Mouse (Mus musculus): ENCODE measurements around the gene Mrps7.
"Not testable (repeated sequence)": the region's sequence is repeated elsewhere in the genome, so short reads cannot be mapped to it uniquely, and the experiment has no call there.

The Mrps7 gene

DNA sequence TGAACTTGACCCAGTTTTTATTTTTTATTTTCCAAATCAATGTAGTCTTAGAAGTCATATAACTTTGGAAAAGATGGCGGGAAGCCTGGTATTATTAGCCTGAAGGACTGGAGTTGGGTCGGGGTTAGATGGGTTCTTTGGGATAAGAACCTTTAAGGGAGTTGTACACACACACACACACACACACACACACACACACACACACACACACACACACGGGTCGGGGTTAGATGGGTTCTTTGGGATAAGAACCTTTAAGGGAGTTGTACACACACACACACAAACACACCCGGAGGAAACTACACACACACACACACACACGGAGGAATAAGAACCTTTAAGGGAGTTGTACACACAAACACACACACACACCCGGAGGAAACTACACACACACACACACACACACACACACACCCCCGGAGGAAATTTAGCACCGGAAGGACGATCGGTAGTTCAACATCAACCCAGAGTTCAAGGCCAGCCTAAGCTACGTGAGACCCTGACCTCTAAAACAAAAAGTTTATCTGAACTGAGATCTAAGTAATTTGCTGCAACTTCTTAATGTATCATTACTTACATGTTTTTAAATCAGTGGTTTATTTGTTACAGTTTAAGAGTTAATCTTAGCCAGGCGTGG, 24.9 kb downstream of the Mrps7 start:
- DNase-seq (ENCODE audit: low spot score in 2 of 2): no peak

DNA sequence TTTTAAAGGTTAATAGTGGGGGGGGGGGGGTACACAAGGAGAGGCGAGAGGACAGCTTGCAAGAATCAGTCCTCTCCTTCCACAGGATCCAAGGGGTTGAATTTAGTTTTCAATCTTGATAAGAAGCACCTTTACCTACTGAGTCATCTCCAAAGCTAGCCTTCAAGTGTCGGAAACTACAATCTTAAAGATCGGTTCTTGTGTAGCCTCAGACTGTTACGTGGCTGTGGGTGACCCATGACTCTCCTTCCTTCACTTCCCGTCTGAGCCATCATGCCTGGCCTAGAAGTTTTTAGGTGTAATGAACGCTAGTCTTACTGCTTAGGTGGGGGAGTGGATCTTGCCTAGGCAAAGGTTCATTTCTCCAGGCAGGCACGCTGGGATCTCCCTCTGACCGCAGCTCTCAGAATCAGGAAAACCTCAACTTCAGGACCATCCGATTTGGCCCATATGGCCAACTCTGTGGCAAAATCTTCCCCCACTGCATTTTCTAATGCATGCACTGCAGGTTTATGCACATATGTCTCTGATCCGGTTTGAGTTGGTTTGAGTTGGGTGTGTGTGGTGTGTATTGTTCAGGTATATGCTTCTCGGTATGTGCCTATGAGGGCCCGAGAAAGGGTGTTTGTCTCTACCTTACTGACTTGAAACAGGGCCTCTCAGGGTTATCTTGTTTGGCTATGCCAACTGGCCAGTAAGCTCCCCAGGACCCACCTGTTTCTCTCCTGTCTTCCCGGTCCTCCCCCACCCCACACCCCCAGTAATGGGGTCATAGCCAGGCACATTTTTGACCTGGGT, 26.2 kb downstream of the Mrps7 start:
- no peak for DNase-seq (ENCODE audit: low spot score in 2 of 2)

DNA sequence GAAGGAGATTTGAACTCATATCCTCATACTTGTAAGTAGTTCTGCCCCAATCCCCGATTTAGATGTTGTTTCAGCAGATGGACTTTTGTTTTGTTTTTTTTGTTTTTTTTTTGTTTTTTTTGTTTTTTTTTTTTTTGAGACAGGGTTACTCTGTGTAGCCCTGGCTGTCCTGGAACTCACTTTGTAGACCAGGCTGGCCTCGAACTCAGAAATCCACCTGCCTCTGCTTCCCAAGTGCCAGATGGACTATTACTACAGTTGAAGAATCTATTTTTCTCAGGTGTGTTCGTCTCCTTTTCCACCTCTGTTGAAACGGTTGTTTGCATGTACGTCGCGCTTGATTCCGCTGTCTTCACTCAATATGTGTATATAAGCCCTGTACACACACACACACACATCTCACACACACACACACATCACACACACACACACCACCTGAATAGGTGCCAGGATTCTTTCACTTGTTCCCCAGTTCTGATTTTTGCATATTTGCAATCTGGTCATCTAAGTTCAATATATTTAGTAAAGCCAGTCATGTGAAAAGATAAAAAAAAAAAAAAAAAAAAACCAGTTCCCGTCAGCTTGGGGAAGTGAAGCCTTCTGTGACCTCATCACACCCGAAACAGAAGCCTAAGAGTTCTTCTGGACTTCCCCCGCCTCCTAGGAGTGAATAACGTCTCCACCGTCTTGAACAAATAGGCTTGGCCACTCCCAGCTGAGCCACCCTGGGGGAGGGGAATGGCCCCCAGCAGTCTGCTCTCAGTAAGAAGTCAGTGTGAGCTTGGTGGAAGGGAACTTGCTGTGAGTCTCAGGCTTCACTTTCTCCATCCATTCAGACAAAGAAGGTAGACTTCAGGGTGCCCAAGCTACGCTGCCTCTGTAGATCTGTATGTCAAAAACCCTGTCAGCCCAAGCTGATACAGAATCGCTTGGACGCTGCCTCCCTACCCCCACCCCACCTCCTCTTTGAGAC, 27.1 kb downstream of the Mrps7 start:
- DNase-seq (ENCODE audit: low spot score in 2 of 2): peak; percentile 95

DNA sequence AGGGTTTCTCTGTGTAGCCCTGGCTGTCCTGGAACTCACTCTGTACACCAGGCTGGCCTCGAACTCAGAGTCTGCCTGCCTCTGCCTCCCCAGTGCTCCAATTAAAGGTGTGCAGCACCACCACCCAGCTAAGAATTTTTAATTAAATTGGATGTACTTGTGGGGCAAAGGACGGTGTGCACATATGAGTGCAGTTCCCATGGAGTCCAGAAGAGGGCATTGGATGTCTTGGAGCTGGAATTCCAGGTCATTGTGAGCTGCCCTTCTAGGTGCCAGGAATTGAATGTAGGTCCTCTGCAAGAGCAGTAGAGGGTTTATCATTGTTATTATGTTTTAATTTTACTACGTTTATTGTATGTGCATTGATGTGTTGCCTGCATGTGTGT, 27.8 kb downstream of the Mrps7 start:
- peak in 1 of 2 experiments; percentile 53 for DNase-seq (ENCODE audit: low spot score in 2 of 2)

DNA sequence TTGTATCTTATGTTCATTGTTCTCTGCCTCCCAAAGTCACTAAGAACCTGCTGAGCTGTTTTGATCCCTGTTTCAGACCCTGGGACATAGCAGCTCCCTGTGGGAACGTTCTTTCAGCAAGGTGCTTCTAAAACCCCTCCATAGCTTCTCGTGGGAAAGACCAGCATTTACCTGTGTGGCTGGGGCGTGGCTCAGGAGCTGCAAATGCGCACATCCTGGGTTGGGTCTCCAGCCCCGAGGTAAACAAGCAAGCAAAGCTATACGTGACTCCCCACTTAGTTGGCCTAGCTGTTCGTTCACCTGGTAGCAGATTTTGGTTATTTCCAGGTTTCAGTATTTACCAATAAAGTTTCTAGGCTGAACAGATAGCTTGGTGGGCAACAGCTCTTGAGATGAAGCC, 28.5 kb downstream of the Mrps7 start:
- no peak for DNase-seq (ENCODE audit: low spot score in 2 of 2)

DNA sequence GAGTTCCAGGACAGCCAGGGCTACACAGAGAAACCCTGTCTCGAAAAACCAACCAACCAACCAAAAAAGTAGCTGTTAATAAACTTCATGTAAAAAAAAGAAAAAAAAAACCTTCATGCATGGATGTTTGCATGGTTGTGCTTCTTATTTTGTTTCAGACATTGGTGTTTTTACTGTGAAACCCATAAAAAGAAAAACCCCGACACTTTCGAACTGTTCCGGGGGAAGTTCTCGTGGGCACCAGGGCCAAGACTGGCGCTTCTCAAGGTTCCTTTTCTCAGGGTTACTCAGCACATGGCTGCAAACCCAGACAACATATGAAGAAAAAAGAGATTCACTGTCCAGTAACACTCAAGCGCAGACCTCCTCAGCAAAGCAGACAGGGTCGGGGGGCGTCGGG, 29.1 kb downstream of the Mrps7 start:
- DNase-seq (ENCODE audit: low spot score in 2 of 2): peak; percentile 76 to 79

DNA sequence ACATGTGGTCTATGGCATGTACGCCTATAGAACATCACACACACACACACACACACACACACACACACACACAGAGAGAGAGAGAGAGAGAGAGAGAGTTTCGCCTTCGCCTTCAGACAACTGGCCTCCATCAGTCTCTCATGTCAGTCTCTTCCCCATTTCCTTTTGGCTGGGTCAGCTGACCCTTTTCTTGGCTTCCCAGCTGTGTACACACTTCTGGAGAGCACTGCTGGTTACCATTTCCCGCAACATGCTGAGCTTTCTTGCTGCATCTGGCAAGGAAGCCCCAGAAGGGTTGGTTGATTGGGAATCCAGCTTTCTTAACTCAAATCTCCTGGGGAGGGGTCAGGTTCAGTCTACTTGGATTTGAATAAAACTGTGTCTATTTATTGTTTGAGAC, 30.4 kb downstream of the Mrps7 start:
- DNase-seq (ENCODE audit: low spot score in 2 of 2): no peak

DNA sequence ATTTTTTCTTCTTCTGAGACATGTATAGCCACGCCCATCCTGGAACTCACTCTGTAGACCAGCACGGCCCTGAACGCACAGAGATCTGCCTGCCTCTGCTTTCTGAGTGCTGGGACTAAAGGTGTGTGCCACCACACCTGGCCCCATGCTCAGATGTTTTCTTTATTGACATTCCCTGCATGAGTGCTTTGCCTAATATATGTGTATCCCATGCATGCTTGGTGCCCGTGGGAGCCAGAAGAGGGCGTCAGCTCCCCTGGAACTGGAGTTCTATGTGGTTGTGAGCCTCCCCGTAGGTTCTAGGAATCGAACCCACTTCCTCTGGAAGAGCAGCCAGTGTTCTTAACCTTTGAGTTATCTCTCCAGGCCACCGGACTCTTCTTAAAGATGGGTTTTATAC, 31.3 kb downstream of the Mrps7 start:
- no peak for DNase-seq (ENCODE audit: low spot score in 2 of 2)

DNA sequence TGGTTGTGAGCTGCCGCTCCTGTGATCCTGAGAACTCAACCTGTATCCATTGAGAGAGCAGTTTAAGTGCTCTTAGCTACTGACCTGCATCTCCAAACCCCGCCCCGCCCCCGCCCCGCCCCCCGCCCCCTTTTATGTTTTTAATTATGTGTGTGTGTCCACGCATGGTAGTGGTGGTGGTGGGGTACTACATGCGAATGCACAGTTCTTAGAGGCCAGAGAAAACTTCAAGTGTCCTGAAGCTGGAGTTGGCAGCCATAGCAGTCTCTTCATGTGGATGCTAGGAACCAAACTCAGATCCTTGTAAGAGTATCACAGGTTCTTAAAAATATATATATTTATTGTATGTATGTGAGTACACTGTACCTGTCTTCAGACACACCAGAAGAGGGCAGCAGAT, 31.8 kb downstream of the Mrps7 start:
- DNase-seq (ENCODE audit: low spot score in 2 of 2): no peak

DNA sequence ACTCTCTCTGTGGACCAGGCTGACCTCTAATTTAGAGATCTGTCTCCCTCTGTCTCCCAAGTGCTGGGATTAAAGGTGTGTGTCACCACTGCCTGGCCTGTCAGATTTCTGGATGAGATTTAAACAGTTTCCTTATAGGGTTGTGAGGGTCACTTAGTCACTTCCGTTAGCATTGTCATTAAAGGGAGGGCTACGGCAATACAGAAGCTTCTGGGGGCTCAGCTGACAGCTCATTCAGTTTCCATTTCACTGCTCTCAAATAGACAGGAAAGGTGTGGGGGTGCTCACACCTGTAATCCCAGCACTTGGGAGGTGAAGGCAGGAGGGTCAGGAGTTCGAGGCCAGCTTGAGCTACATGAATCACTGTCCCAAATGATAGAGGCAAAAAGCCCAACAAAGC, 33.2 kb downstream of the Mrps7 start:
- no peak for DNase-seq (ENCODE audit: low spot score in 2 of 2)

DNA sequence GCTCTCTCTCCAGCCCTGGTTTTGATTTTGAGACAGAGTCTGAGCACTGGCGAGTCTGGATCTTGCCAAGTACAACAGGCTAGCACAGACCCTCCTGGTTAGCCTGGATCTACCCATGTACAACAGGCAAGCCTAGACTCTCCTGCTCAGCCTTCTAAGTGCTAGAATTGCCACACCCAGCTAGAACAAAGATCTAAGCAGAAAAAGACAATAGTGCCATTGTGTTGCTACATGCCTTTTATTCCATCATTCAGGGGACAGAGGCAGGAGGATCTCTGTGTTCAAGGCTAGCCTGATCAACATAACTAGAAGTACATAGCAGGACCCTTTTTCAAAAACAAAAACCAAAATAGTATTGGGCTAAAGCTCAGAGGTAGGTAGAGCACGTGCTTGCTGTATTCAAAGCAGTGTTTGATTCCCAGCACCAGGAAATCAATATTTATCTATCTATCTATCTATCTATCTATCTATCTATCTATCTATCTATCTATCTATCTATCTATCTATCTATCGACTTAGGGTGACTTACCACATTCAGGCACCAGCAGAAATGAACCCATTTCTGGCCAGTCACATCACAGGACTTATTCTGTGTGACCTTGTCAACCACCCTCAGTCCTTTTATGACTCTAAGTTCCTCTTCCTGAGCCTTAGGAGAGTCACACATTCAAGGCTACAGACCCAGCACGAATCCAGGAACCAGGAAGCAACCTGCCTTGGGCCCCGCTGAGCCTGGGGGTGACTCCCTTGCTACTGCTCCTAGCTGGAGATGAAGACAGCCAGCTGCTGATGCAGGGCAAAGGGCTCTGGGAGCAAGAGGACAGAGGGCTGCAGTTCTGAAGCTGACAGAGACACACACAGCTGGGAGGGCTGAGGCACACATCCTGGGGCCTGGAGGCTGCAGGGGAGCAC, 35.0 kb downstream of the Mrps7 start:
- peak in 1 of 2 experiments; percentile 34 for DNase-seq (ENCODE audit: low spot score in 2 of 2)

DNA sequence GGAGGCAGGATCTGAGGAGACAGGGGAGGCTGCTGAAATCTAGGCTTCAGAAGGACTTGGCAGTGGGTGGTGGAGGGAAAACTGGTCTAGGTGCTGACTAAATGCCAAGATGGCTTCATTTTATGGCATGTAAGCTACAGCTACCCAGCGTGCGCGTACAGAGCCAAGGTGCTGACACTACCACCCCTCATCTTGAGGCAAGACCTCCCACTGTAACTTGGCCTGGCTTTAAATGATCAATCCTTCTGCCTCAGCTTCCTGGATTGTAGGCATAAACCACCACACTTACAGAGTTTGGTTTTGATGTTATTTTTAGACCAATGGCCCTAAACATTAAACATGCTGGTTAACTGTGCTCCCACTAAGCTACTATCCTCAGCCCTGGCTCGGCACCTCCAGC, 35.8 kb downstream of the Mrps7 start:
- DNase-seq (ENCODE audit: low spot score in 2 of 2): no peak

DNA sequence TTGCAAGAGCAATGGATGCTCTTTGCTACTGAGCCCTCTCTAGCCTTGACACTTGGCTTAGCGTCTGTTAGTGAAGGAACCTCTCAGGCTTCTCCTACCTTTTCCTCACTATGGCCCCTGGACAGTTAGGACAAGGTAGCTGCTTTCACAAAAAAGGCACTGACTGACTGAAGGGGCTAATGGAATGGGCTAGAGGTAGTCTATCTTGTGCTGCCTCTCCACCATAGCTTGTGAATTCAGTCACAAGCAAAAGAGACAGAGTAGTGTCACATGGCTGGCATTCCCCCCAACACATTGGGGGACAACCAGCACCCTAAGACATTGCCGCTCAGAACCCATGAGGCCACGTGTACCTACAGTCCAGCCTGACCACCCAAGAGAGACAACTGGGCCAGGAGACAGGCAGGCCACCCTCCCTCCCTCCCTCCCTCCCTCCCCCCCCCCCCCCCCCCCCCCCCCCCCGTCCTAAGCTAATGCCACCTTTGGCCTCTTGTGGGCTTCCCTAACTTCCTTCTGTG, 36.6 kb downstream of the Mrps7 start:
- DNase-seq (ENCODE audit: low spot score in 2 of 2): no peak

DNA sequence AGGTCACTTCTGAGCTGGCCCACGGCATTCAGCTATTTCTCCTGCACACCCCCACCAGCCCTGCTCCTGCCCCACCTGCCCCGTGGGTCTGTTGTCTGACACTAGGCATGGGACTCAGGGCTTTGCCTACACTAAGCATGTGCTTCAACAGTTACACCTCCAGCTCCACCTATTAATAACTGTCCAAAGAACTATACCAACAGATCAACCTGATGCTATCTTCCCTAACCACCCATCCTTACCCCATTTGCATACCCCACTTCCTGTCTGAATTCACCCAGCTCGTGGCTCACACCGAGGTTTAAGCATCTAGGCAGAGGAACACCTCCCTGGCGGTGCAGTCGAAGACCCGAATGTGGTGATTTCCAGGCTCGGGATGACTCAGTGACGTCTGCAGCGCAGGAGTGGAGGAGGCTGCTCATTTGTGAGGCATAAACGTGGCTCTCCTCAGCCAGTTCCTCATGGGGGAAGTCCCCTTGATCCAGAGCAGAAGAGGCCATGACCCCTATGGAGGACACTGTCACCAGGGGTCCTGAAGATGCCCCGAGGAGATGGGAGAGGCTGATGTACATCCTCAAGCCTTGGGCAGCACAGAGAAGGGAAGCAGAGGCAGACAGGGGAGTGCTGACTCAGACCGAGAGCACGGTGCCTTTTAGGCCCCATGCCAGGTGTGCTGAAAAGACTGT, 37.4 kb downstream of the Mrps7 start:
- peak; percentile 90 to 91 for DNase-seq (ENCODE audit: low spot score in 2 of 2)

DNA sequence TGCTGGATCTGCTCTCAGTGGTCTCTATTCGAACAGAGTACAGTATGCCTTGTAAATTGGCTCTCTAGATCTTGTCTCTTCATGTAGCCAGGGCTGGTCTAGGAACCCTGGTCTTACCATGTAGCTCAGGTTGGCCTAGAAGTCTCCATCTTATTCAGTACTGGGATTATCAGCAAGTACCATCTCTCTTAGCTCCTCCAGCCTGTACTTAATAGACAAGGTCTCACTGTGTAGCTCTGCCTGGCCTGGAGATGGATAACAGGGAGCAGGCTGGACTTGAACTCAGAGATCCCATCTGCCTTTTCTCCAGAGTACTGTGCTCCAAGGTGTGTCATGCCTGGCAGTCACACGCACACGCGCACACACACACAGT, 37.9 kb downstream of the Mrps7 start:
- no peak for DNase-seq (ENCODE audit: low spot score in 2 of 2)

DNA sequence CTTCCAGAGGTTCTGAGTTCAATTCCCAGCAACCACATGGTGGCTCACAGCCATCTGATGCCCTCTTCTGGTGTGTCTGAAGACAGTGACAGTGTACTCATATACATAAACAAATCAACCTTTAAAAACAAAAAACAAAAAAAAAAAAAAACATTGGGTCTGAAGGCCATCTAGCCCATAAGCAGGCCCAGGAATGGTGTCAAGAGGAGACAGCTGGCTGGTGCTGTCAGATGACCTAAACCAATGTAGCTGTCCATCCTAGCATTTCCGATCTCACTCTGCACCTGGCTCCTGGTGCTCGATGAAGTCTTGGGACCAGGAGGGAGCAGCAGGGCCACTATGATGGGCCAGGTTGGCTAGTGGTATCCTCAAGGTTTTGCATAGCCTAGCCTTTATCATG, 39.0 kb downstream of the Mrps7 start:
- DNase-seq (ENCODE audit: low spot score in 2 of 2): no peak

DNA sequence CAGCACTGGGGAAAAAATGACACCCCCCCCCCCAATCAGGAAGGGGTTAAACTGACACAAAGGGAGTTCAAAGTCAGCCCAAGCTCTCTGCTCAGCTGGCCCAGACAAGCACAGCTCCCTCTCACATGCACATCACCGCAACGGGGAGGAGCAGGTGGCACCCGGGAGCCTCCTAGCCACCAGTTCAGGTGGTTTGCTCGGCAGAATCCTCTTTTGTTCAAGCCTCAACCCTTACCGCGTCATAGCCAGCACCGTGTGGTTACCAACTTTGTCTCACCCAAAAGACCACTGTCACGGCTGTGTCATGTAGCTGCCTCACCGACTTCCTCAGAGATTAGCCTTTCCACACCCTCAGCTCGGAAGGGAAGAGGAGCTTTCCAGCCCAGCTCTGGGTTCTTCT, 39.5 kb downstream of the Mrps7 start:
- no peak for DNase-seq (ENCODE audit: low spot score in 2 of 2)

DNA sequence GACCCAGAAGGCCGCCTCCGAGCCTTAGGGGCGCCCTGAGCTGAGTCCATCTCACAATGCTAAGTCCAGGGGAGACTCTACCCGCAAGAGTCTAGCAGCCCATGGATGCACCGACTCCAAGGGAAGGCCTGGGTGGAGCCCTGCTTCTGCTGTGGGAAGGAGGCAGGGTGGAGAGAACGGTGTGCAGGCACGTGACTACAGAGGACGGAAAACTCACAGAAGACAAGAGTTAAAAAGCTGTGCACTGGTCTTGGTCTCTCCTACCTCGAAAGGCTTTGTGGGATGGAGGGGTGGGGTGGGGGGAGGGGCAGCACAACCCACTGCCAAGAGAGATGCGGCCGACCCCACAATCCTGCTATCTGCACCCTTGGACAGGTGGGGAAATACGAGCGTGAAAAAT, 40.6 kb downstream of the Mrps7 start:
- no peak for DNase-seq (ENCODE audit: low spot score in 2 of 2)

DNA sequence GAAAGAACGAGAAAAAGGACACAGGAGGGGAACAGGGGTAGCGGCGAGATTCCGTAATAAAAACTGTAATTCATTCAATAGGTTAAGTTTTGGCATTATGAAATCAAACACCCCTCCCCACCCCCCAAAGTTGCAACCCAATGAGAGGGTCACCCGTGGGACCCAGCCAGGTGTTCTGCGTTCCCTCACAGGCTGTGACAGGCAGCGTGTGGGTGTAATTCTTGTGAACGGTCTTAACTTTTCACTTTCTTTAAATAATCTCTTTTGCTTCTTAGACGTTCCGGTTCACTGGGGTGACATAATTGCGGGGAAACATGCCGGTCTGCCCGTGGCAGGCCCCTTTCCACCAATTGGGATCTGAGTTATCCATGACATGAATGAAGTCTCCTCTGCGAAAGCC, 41.8 kb downstream of the Mrps7 start:
- DNase-seq (ENCODE audit: low spot score in 2 of 2): not testable (repeated sequence)

DNA sequence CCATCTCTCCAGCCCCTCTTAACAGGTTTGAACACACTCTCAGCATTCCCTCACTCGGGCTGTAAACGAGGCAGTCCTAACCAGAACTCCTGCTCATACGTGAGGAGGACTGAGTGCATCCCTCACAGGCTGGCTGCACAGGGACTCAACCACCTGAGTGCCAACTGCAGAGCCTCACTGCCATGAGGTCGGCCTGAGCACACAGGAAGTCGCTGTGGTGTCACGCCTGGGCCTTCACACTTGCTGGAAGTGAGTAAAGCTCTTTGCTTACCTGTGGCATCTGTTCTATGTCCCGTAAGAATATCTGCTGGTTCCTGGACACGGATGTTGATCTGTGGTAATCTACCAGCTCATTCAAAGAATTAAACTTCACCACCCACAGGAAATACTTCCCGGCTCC, 42.7 kb downstream of the Mrps7 start:
- DNase-seq (ENCODE audit: low spot score in 2 of 2): peak; percentile 62 to 67

DNA sequence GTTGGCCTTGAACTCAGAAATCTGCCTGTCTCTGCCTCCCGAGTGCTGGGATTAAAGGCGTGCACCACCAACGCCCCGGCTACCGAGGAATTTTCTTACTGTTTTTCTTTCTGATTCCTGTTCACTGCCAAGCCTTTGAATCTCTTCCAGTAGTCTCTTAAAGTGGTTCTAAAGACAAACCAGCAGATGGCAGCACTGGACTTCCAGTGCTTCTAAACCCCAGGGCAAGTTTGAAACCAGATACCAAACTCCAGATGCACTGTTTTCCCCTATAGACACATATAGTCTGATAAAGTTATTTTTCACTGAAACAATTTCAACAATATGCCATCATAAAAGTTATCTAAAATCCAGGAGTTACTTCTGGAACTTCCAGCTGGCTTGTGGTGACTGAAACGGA, 43.7 kb downstream of the Mrps7 start:
- DNase-seq (ENCODE audit: low spot score in 2 of 2): peak; percentile 57 to 72
